Mouse (Mus musculus): ENCODE measurements around the gene Limk1. TPM values are rescaled to one million over a fixed set of nuclear protein-coding genes. Genes with fewer than 3 reads are reported as not detected.
"Not testable (repeated sequence)": the region's sequence is repeated elsewhere in the genome, so short reads cannot be mapped to it uniquely, and the experiment has no call there.

The Limk1 gene
- total and polyA plus RNA-seq, 3 experiments: 1.3 to 1.5 (median 1.5) TPM

GRCm38 (mm10) chr5:134669001-134669708 is 19.2 kb downstream of the Limk1 start:
- TF ChIP-seq CTCF (IDR thresholded peaks at IDR 0.05; ENCODE audit: low read depth, low read length) (no peak), GATA1 (IDR thresholded peaks at IDR 0.05; ENCODE audit: borderline replicate concordance, low read length) (no peak), GATA2 (IDR thresholded peaks at IDR 0.05; ENCODE audit: borderline replicate concordance, low read depth, low read length) (no peak), TAL1 (conservative IDR thresholded peaks at IDR 0.05; ENCODE audit: low read depth, low read length) (no peak), POLR2AphosphoS5 (IDR thresholded peaks at IDR 0.05; ENCODE audit: insufficient replicate concordance, low read depth, low read length) (no peak)
- H3K9me3 ChIP-seq (replicated peaks): no peaks in the 10 kb centered on the region
- no peak for DNase-seq (ENCODE audit: low spot score)
- peaks cover 22% of the 10 kb centered on the region for H3K27me3 ChIP-seq (ENCODE audit: insufficient read depth, low read length)
- no peak overlapping the region for H3K4me3 ChIP-seq (ENCODE audit: low read depth, low read length)
- ATAC-seq (ENCODE audit: extremely low read depth, insufficient number of reproducible peaks, low FRiP score, poor library complexity, severe bottlenecking): no peak
- H3K36me3 ChIP-seq (replicated peaks): no peaks in the 10 kb centered on the region
- H3K4me1 ChIP-seq (ENCODE audit: insufficient read depth, low read depth, low read length): no peaks in the 10 kb centered on the region

DNA sequence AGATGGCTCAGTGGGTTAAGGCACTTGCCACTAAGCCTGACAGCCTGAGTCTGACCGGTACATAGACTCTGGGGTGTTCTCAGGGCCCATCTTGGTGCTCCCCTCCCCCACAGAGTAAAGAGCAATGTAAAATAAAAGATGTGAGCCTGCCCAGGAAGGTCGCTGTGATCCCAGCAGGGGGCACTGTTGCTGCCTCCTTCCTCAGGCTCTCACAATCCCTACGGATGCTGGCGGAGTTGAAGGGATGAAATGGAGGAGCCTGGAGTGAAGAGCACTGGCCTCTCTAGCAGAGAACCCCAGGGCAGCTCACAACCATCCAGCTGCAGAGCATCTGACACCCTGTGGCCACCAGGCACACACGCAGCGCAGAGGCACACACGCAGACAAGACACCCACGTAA is 19.9 kb downstream of the Limk1 start:
- no peaks in the 10 kb centered on the region for H3K9me3 ChIP-seq (replicated peaks)
- no peak overlapping the region for H3K4me3 ChIP-seq (ENCODE audit: low read depth, low read length)
- H3K4me1 ChIP-seq (ENCODE audit: insufficient read depth, low read depth, low read length): no peaks in the 10 kb centered on the region
- H3K36me3 ChIP-seq (replicated peaks): no peaks in the 10 kb centered on the region
- DNase-seq (ENCODE audit: low spot score) (no peak), ATAC-seq (ENCODE audit: extremely low read depth, insufficient number of reproducible peaks, low FRiP score, poor library complexity, severe bottlenecking) (no peak)
- H3K27me3 ChIP-seq (ENCODE audit: insufficient read depth, low read length): peaks cover 18% of the 10 kb centered on the region; the same call in 1 of the 2 replicates
- TF ChIP-seq TAL1 (conservative IDR thresholded peaks at IDR 0.05; ENCODE audit: low read depth, low read length) (no peak), GATA2 (IDR thresholded peaks at IDR 0.05; ENCODE audit: borderline replicate concordance, low read depth, low read length) (no peak), POLR2AphosphoS5 (IDR thresholded peaks at IDR 0.05; ENCODE audit: insufficient replicate concordance, low read depth, low read length) (no peak), CTCF (IDR thresholded peaks at IDR 0.05; ENCODE audit: low read depth, low read length) (peak; percentile 6; the same call in 1 of the 2 replicates), GATA1 (IDR thresholded peaks at IDR 0.05; ENCODE audit: borderline replicate concordance, low read length) (no peak)

GRCm38 (mm10) chr5:134656708-134657107 is 31.7 kb downstream of the Limk1 start:
- TF ChIP-seq GATA2 (IDR thresholded peaks at IDR 0.05; ENCODE audit: borderline replicate concordance, low read depth, low read length) (no peak), GATA1 (IDR thresholded peaks at IDR 0.05; ENCODE audit: borderline replicate concordance, low read length) (no peak), TAL1 (conservative IDR thresholded peaks at IDR 0.05; ENCODE audit: low read depth, low read length) (no peak), CTCF (IDR thresholded peaks at IDR 0.05; ENCODE audit: low read depth, low read length) (no peak), POLR2AphosphoS5 (IDR thresholded peaks at IDR 0.05; ENCODE audit: insufficient replicate concordance, low read depth, low read length) (no peak)
- DNase-seq (ENCODE audit: low spot score) (no peak), ATAC-seq (ENCODE audit: extremely low read depth, insufficient number of reproducible peaks, low FRiP score, poor library complexity, severe bottlenecking) (no peak)
- peaks cover 36% of the 10 kb centered on the region for H3K27me3 ChIP-seq (ENCODE audit: insufficient read depth, low read length)
- no peaks in the 10 kb centered on the region for H3K9me3 ChIP-seq (replicated peaks)
- H3K36me3 ChIP-seq (replicated peaks): no peaks in the 10 kb centered on the region
- H3K4me1 ChIP-seq (ENCODE audit: insufficient read depth, low read depth, low read length): no peaks in the 10 kb centered on the region
- no peak overlapping the region for H3K4me3 ChIP-seq (ENCODE audit: low read depth, low read length)

- Histone ChIP-seq H3K27me3 (ENCODE audit: insufficient read depth, low read length) (peaks cover 30% of the 10 kb centered on the region), H3K4me1 (ENCODE audit: insufficient read depth, low read depth, low read length) (no peaks in the 10 kb centered on the region), H3K9me3 (replicated peaks) (no peaks in the 10 kb centered on the region), H3K36me3 (replicated peaks) (no peaks in the 10 kb centered on the region), H3K4me3 (ENCODE audit: low read depth, low read length) (no peak overlapping the region)
- ATAC-seq (ENCODE audit: extremely low read depth, insufficient number of reproducible peaks, low FRiP score, poor library complexity, severe bottlenecking) (no peak), DNase-seq (ENCODE audit: low spot score) (no peak)
- no peak for TF ChIP-seq TAL1 (conservative IDR thresholded peaks at IDR 0.05; ENCODE audit: low read depth, low read length)
Observed at GRCm38 (mm10) chr5:134652015-134652414, 36.4 kb downstream of the Limk1 start.

GRCm38 (mm10) chr5:134650926-134651325 is 37.5 kb downstream of the Limk1 start:
- no peaks in the 10 kb centered on the region for H3K36me3 ChIP-seq (replicated peaks)
- TF ChIP-seq CTCF (IDR thresholded peaks at IDR 0.05; ENCODE audit: low read depth, low read length): peak; percentile 42
- TF ChIP-seq TAL1 (conservative IDR thresholded peaks at IDR 0.05; ENCODE audit: low read depth, low read length): no peak
- no peak for TF ChIP-seq GATA2 (IDR thresholded peaks at IDR 0.05; ENCODE audit: borderline replicate concordance, low read depth, low read length)
- peaks cover 24% of the 10 kb centered on the region for H3K27me3 ChIP-seq (ENCODE audit: insufficient read depth, low read length)
- H3K4me3 ChIP-seq (ENCODE audit: low read depth, low read length): no peak overlapping the region
- ATAC-seq (ENCODE audit: extremely low read depth, insufficient number of reproducible peaks, low FRiP score, poor library complexity, severe bottlenecking) (no peak; the same call in 1 of the 2 replicates), DNase-seq (ENCODE audit: low spot score) (no peak)
- H3K4me1 ChIP-seq (ENCODE audit: insufficient read depth, low read depth, low read length): no peaks in the 10 kb centered on the region
- H3K9me3 ChIP-seq (replicated peaks): no peaks in the 10 kb centered on the region

GRCm38 (mm10) chr5:134648976-134649375 is 39.4 kb downstream of the Limk1 start:
- not testable (repeated sequence) for H3K4me1 ChIP-seq (ENCODE audit: insufficient read depth, low read depth, low read length); H3K9me3 ChIP-seq (replicated peaks); H3K4me3 ChIP-seq (ENCODE audit: low read depth, low read length); DNase-seq (ENCODE audit: low spot score); ATAC-seq (ENCODE audit: extremely low read depth, insufficient number of reproducible peaks, low FRiP score, poor library complexity, severe bottlenecking); H3K36me3 ChIP-seq (replicated peaks)
- peaks cover 30% of the 10 kb centered on the region for H3K27me3 ChIP-seq (ENCODE audit: insufficient read depth, low read length)

GRCm38 (mm10) chr5:134647394-134647793 is 41.0 kb downstream of the Limk1 start:
- no peak overlapping the region for H3K4me3 ChIP-seq (ENCODE audit: low read depth, low read length)
- no peak for ATAC-seq (ENCODE audit: extremely low read depth, insufficient number of reproducible peaks, low FRiP score, poor library complexity, severe bottlenecking)
- peaks cover 23% of the 10 kb centered on the region for H3K27me3 ChIP-seq (ENCODE audit: insufficient read depth, low read length)
- H3K9me3 ChIP-seq (replicated peaks): no peaks in the 10 kb centered on the region
- TF ChIP-seq POLR2AphosphoS5 (IDR thresholded peaks at IDR 0.05; ENCODE audit: insufficient replicate concordance, low read depth, low read length) (no peak), GATA2 (IDR thresholded peaks at IDR 0.05; ENCODE audit: borderline replicate concordance, low read depth, low read length) (no peak), TAL1 (conservative IDR thresholded peaks at IDR 0.05; ENCODE audit: low read depth, low read length) (no peak), GATA1 (IDR thresholded peaks at IDR 0.05; ENCODE audit: borderline replicate concordance, low read length) (no peak), CTCF (IDR thresholded peaks at IDR 0.05; ENCODE audit: low read depth, low read length) (no peak)
- no peaks in the 10 kb centered on the region for H3K36me3 ChIP-seq (replicated peaks)
- DNase-seq (ENCODE audit: low spot score): no peak
- no peaks in the 10 kb centered on the region for H3K4me1 ChIP-seq (ENCODE audit: insufficient read depth, low read depth, low read length)

Measured in G1E (cell line).